Mouse (Mus musculus): Measurements from ENCODE around the gene Samd14.
"Not testable (repeated sequence)": the region's sequence is repeated elsewhere in the genome, so short reads cannot be mapped to it uniquely, and the experiment has no call there.

The Samd14 gene

GRCm38 (mm10) chr11:95004937-95005198 lies 4.8 kb upstream of the Samd14 start:
- DNase-seq (ENCODE audit: low read depth, low spot score), result no peak

DNA sequence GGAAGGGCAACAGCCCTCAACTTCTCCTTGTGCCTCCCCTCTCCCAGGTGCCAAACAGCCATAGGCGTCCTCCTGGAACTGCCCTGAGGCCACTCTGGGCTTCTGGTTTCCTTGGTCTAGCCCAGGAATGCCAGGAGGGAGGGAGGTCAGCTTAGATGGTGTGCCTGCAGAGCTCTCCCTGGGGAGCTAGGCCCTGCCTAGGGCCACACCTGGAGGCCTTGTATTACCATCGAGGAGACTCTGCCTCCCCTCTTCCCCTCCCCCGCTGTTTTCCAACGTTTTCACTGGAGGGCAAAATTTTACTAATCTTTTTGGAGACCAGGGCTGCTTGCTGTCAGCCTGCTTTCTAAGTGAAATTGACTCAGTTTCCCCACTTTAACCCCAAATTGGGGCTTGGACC lies 3.6 kb upstream of the Samd14 start:
- DNase-seq (ENCODE audit: low read depth, low spot score), result no peak

DNA sequence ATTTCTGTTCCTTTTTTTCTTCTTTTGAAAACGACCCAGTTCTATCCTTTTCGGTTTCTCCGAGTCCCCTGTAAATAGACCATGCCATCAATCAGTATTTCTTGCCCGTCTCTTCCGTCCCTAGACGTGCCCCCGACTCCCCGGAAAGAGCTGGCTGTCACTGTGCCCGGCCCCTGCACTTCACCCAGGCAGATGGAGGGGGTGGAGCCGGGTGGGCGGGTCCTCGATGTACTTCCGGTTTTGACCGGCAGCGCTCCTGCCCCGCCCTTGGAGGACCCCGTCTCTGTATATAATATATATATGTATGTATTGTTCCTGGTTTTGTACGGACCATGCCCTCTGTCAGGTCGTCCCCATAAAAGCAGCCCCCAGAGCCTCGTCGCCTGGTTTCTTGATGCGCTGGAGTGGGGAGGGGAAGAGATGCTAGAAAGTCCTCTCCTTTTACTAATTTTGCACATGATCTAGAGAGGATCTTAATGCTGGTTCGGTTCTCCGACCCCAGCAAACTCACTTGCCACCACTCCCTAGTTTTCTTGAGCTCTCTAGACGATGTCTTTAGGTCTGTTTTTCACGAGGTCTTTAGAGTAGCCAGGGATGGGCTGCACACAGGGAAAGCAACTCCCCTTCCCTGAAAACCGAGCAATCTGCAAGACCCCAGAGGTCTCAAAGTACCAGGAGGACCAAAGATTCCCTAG lies 3.0 kb upstream of the Samd14 start:
- DNase-seq (ENCODE audit: low read depth, low spot score), result peak; percentile 79

- no peak for DNase-seq (ENCODE audit: low read depth, low spot score)
These were observed 2.3 kb upstream of the Samd14 start for GRCm38 (mm10) chr11:95007418-95007817.

GRCm38 (mm10) chr11:95008661-95009628 lies 734 bp upstream of the Samd14 start:
- DNase-seq (ENCODE audit: low read depth, low spot score), result no peak

DNA sequence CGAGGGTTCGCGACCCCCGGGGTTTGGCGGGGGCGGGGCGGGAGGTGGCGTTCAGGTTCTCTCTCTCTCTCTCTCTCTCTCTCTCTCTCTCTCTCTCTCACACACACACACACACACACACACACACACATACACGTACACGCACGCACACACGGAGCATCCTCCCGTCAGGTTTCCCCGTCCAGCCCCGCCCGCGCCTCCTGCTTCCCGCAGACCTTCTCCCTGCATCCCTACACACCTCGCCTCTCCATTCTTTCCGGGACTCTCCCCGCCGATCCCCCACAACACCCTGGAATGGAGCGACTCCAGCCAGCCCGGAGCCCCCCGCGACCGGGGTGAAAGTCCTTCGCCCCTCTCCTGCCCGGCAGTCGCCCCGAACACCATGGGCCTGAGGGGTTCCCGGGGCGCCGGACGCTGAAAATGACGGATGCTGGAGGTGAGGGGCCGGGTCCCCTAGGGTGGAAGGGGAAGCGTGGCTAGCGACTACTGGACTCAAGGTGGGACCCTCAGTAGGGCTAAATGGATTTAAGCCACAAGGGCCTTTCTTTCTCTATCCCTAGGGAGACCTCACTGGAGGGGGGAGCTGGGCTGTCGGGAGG lies 561 bp downstream of the Samd14 start:
- no peak for DNase-seq (ENCODE audit: low read depth, low spot score)

DNA sequence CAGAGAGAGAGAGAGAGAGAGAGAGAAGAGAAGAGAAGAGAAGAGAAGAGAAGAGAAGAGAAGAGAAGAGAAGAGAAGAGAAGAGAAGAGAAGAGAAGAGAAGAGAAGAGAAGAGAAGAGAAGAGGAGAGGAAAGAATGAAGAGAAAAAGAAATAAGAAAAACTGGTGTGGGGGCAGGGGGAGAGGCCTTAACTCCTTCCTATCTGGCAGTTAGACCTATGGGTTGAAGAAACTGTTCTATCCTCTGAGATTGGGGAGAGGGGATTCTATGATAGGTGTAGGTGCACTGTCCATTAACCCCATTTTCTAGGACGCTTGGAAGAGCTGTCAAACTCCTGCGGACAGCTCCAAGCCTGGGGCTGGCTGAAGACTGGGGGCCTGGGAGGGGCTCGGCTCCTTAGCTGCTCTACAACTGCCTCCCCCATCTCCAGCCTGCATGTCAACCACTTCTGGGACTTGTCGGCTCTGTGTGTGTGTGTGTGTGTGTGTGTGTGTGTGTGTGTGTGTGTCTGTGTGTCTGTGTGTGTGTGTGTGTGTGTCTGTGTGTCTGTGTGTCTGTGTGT lies 1.2 kb downstream of the Samd14 start:
- not testable (repeated sequence) for DNase-seq (ENCODE audit: low read depth, low spot score)

DNA sequence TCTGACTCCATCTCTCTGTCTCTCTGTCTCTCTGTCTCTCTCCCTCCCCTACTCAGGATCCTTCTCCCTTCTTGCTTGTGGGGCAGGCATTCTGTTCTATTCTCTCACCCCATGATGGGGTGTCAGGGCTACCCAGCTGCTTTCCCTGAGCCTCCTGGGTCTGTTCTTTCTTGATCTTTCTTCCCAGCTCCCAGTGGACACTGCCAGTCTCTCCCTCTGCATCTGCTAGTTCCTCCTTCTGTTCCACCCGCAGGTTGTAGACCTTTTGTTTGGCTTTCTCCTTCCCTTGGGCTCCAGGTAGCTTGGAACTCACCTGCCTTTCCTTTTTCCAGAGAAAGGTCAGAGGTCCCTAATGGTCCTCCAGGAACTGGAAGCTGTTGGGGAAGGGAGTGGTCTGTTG lies 1.7 kb downstream of the Samd14 start:
- DNase-seq (ENCODE audit: low read depth, low spot score), result no peak

DNA sequence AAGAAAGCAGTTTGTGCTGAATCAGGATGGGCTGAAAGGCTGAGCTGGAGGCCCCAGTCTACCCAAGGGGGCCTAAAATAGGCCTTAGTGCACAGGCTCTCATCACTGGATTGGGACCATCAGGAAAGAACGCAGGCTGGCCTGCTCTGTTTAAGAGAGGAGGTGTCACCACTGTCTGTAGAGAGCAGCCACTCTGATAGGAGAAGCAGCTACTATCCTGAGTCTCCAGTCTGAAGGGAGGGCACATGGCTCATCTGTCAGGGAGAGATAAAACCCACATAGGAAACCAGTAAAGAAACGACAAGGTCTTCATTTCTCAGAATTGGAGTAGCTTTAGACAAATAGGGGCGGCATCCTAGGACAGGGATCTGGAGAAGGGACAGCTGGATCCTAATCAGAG lies 2.4 kb downstream of the Samd14 start:
- DNase-seq (ENCODE audit: low read depth, low spot score), result no peak

- DNase-seq (ENCODE audit: low read depth, low spot score), result no peak
These were observed 2.8 kb downstream of the Samd14 start for GRCm38 (mm10) chr11:95012487-95012886.

- DNase-seq (ENCODE audit: low read depth, low spot score), result no peak
These were observed 5.8 kb downstream of the Samd14 start for GRCm38 (mm10) chr11:95015484-95015883.

- no peak for DNase-seq (ENCODE audit: low read depth, low spot score)
These were observed 12.7 kb downstream of the Samd14 start for GRCm38 (mm10) chr11:95022237-95022992.

DNA sequence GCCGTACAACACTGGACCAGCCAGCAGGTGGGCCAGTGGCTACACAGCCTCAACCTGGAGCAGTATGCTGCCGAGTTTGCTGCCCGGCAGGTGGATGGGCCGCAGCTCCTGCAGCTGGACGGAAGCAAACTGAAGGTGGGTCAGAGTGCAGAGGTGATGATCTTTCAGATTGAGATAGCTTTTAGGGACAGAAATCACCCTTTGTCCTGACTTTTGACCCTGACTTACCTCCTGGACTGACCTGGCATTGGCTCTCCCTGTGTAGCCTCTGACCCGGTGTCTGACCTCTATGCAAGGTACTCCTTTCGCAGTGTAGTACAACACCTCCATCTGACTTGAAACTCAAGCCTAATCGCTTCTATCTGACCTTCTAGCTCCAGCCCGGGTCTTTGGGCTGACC lies 13.8 kb downstream of the Samd14 start:
- no peak for DNase-seq (ENCODE audit: low read depth, low spot score)

- DNase-seq (ENCODE audit: low read depth, low spot score), result no peak
These were observed 14.9 kb downstream of the Samd14 start for GRCm38 (mm10) chr11:95024439-95025184.

DNA sequence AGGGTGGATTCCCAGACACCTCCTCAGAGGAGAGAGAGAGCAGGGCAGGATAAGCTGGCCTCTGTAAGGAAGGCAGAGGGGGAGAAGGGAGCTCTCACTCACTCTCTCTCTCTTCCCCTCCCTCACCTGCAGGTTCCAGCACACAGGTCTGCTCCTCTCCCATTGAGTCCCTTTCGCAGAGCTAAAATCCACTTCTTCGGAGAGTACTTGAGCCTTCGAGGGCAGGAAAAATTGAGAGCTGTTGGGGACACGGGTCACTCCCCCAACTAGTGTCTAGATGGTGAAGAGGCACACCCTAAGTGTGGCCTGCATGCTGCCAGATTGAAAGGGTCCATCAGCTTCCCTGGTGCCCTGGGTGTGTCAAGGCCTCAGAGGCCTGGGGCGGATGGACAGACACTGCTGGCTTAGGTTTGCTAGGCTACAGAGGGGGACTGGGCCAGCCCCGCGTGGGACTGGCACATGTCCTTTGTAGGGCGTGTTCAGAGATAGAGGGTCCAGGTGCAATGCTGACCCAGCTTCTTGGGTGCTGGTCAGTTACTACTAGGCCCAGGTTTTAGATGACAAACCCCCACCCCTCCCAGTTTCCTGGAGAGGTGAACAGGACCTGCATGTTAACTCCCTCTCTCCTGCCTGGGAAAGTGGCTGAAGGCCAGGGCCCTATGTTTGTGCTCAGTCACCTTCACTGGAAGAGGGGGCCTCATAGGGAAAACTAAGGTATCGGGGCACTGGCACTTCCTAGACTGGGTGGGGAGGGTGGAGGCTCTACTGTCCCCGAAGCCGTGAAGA lies 15.7 kb downstream of the Samd14 start:
- no peak for DNase-seq (ENCODE audit: low read depth, low spot score)

DNA sequence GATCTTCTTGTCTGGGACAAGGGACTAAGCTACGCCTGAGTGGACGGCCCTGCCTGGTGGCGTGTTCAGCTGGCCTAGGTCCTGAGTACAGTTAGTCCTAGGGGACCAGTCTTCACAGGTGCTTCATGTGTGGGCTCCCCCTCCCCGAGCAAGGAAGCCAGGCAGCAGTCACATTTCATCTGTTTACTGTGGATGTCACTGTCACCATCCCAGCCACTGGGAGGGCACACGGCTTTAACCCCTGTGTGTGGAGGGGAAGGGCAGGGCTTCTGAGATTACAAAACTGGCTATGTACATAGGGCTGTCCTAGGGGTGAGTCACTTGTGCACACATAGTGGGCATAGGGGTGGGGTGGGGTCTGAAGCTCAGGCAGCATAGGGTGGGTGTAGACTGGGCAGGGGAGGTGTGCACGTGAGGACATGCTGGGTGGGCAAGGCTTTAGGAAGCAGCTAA lies 16.4 kb downstream of the Samd14 start:
- no peak for DNase-seq (ENCODE audit: low read depth, low spot score)

- no peak for DNase-seq (ENCODE audit: low read depth, low spot score)
These were observed 17.2 kb downstream of the Samd14 start for GRCm38 (mm10) chr11:95026849-95027248.

DNA sequence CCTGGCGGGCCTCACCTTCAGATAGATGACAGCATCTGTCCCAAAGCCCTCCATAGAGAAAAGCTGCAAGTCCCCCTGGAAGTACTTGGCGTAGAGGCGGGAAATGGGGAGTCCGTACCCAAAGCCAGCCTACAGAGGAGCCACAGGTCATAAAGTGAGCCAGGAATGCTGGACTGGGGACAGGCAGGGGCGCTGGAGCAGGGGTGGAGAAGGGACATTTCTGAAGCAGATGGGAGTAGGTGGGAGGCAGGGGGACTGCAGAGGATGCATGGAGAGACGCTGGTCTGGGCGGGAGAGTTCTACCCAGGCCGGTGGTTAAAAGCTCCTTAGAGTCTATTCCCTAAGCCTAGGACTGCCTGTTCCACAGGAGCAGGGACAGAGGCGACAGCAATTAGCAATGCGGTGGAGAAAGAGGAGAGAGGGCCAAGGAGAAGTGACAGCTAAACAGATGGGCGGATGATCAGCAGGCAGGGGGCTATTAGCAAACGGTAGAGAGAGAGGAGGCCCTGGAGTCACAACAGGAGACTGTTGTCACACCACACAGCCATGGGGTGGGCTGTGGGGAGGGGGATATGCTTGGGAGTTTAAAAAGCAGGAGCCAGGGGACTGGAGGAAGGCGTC lies 18.3 kb downstream of the Samd14 start:
- DNase-seq (ENCODE audit: low read depth, low spot score), result no peak

DNA sequence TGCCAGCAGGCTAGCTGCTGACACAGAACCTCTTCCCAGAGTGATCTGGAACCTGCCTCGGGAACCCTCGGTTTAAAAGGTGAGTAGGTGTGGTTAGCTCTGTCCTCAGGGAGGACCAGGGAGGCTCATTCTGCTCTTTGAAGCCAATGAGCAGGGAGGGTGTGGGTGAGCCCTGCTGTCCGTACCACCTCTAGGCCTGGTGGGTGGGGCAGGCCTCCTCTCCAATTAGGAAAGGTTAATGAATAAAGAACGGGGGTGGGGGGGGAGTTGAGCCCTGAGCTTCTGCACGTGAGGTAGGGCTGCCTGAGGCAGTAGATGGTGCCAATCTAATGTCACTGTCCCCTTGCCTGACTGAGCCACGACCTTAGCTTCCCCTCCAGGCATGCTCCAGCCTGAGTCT lies 23.3 kb downstream of the Samd14 start:
- no peak for DNase-seq (ENCODE audit: low read depth, low spot score)

- no peak for DNase-seq (ENCODE audit: low read depth, low spot score)
These were observed 23.9 kb downstream of the Samd14 start for GRCm38 (mm10) chr11:95033617-95034016.
